Mouse (Mus musculus) monocyte, adult 2 months (primary cell): ENCODE results near the gene Hist1h3h.
"Not testable (repeated sequence)": the region's sequence is repeated elsewhere in the genome, so short reads cannot be mapped to it uniquely, and the experiment has no call there.

Experiments used
- DNase-seq, 2 experiments: peaks; one replicate each; pipeline ENCODE4 v3.0.0; 2022; ENCODE audit warnings: low spot score in 2 of 2, low read depth in 1 of 2

Hist1h3h gene

DNA sequence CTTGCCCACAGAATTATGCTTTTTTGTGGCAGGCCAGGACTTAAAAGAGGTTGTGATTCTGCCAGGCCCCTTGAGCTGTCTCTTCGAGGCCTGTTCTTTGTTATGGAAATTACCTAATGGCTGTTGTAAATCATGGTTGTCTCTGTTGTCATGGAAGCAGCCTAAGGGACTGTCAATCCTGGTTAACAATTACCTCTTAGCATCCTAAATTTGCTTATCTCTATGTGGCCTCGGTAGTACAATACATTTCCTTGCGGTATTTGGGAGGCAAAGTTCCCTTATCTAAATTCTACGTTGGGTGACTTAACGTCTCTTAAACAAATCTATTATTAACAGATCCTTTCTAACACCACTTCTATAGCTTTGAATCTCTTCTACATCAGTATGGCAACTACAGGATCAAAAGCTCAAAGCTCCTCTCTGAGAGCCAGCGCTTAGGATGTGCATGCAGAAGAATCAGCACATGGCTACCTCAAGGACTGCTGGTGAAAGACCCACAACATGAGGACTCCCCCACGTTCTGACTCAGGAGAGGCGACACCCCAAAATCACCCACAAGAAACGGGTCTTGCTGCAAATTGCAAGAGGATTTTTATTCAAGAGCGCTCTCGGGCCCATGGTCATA lies 10.6 kb downstream of the Hist1h3h start:
- no peak for DNase-seq

DNA sequence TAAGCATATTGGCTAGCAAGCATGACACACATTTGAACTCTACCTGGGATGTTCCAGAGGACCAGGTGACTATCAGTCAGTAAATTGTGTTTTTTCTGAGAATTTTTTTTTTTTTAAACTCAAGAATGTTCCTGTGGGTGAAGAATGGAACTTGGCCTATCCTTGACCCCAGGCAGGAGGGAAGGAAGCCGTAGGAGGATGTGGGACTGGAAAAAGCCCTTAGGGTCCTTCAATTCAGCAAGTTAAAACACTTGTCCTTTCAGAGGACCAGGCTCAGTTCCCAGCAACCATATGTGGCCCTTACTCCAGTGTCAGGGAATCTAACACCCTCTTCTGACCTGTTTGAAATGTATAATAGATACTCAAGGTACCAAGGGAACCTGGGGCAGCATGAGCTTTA lies 12.1 kb downstream of the Hist1h3h start:
- no peak for DNase-seq

DNA sequence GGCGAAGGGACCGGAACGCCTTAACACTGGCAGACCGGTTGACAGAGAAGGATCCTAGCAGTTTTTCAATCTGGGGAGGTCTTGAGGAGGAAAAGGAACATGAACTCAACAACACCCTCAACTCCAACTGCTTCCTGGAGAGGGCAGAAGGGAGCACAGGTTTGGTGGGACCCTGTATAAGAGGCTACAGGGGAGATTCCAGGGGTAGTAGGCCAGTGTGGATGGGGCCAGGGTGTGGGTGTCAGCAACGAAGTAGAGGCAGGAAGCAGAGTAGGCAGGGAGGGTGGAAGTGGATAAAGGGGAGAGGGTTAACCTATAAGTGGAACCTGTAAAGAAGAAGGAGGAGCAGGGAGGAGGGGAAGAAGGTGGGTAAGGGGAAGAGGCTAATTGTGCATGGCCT lies 16.0 kb downstream of the Hist1h3h start:
- DNase-seq: no peak

DNA sequence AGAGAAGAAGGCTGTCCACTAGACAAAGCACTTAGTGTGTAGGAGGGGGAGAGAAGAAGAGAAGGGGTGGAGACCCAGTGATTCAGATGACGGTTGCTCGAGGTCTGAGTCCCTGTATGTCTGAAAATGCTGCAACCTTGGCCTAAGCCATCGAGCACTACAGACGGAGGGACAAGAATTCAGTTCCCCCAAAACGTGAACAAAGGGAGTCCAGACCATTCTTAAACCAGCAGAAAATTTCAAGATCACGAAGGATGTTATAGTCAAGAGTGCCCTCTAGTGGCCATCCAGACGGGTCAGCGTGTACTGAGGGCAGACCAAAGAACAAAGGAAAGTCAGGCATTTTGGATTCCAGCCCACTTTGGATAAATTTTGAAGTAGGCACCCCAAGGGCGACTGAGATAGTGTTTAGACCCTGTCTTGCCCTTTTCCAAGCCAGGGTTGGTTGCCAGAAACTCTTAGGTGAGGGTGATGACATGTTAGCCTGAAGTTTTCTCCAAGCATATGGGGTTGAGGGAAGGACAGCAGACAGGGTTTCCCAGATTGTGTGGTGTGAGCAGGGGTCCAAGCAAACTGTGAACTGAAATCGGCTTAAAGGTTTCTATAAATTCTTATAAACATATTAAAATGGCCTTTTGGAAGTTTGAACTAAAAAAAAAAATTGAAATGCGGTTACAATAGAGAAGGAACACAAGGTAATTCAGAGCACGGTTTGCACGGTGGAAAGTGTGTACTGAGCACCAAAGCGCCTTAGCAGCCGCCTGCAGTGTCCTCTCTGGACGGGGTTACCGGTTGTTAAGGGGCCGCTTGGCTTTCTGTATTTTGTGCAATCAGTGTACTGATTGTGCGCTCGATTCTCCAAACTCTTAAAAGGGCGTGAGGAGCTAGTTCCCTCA lies 16.8 kb downstream of the Hist1h3h start:
- peak in 1 of 2 experiments; percentile 67 for DNase-seq

DNA sequence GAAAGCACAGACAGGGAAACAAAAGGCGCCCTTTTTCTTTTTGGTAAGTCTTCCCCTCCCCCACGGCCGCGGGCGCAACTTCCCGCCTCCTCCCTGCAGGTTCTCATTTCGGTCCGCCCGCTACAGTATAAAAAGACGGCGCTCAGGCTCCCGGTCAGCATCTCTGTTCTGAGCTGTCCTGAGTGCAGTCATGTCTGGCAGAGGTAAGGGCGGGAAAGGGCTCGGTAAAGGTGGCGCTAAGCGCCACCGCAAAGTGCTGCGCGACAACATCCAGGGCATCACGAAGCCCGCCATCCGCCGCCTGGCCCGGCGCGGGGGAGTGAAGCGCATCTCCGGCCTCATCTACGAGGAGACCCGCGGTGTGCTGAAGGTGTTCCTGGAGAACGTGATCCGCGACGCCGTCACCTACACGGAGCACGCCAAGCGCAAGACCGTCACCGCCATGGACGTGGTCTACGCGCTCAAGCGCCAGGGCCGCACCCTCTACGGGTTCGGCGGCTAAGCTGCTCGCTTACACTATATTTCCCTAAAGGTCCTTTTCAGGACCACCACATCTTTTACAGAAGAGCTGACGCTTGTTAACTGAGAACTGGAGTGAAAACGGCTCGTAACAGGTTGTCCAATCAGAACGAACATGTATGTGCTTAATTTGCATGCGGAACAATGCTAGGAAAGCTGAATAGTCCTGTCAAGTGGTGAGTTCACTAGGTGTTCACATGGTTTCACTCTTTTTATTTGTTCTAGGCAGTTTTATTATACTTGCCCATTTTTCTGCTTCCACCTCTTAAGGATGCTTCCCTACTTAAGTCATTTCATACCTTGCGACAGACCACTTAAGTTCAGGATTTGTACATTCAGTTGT lies 17.7 kb downstream of the Hist1h3h start, which contains the start of gene Hist1h4j:
TSS of gene Hist1h4j (plus strand) at position 159 of the 862 bp plus-strand sequence.
- peak in 1 of 2 experiments; percentile 45 for DNase-seq

DNA sequence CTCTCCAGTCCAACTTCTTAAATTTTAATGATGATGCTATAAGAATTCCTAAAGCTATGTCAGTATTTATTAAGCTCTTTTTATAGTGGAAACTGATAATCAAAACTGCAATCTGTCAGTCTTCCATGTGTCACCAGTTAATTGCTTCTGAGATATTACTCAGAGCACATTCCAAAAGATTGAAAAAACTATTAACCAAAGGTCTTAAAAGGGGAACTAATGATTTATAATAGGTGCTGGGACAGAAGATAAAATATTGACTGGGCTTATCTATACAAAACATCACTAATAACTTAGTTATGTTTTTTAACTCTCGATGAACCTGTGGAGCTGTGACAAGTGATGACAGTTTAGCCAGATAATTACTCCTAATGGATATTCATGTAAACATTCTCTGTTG lies 27.5 kb downstream of the Hist1h3h start:
- DNase-seq: no peak

DNA sequence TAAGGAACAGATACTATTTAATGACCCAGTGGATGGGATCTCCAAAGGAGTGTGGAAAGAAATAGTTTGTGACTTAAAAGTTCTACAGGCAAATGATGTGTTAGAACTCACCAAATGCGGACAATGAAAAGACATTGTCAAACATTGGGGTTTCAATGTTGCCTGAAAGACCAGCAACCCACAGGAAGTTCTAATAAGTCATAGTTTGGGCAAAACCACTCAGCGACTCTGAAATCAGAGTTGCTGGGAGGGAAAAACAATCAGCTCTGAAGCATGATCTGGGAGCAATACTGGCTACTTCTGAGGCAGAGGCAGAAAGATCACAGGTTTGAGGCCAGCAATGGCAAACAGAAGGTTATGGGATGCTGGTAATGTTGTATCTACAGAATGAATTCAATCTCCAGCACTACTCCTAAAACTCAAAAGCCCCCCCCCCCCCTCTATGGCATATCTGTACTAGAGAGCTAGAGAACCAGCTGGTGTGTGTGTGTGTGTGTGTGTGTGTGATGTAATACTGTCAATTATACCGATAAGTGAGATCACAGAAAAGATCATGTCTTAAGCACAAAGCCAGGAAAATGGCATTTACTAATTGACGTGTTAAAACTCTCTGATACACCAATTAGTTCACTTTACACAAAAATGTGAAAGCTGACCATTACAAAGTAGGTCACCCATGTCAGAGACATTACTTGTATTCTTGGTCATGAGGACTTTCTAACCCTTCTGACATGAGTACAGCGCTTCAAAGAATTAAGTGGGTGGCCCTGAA lies 32.1 kb downstream of the Hist1h3h start:
- DNase-seq: no peak

DNA sequence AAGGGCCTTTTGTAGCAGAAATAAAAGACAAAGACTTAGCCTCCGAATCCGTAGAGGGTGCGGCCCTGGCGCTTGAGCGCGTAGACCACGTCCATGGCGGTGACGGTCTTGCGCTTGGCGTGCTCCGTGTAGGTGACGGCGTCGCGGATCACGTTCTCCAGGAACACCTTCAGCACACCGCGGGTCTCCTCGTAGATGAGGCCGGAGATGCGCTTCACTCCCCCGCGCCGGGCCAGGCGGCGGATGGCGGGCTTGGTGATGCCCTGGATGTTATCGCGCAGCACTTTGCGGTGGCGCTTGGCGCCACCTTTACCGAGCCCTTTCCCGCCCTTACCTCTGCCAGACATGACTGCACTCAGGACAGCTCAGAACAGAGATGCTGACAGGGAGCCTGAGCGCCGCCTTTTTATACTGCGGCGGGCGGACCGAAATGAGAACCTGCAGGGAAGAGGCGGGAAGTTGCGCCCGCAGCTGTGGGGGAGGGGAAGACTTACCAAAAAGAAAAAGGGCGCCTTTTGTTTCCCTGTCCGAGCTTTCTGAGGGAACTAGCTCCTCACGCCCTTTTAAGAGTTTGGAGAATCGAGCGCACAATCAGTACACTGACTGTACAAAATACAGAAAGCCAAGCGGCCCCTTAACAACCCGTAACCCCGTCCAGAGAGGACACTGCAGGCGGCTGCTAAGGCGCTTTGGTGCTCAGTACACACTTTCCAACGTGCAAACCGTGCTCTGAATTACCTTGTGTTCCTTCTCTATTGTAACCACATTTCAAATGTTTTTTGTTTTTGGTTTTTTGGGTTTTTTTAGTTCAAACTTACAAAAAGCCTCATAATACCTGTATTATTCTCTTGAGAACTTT lies 32.9 kb downstream of the Hist1h3h start, which contains the start of gene Hist1h4k:
TSS of gene Hist1h4k (minus strand) at position 347 of the 859 bp plus-strand sequence.
- DNase-seq: peak; percentile 69 to 77

DNA sequence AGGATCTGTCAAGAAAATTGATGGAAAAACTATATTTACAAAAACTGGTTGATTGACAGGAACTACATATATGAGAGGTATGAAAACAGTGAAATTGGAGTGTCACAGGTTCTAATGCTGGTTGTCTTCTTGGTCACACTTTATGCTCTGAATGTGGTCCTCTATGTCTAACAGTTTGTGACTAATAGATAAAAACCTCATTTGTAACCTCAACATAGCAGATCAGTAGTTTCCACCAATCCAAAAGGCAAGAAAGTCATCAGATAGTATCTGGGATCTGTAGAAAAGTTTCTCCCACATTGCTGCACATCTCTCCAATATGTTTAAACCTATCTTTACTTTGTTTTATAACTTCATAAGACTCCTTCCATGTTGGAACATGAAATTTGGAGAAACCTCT lies 34.0 kb downstream of the Hist1h3h start:
- DNase-seq: no peak

DNA sequence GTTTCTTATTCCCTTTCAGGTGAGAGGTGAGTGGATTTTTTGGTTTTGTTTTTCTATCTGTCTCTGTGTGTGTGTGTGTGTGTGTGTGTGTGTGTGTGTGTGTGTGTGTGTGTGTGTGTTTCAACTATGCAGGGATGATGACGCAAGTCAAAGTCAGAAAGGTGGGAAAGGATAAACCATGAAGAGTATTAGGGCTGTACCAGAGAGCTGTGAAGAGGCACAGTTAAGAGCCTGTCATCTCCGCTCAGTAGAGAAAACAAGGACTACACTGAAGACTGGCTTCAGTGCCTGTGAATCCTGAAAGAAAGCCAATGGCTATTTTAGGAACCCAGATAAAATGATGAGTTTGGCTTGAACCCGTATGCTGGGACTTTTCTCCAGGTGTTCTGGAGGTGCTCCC lies 34.4 kb downstream of the Hist1h3h start:
- no peak for DNase-seq

DNA sequence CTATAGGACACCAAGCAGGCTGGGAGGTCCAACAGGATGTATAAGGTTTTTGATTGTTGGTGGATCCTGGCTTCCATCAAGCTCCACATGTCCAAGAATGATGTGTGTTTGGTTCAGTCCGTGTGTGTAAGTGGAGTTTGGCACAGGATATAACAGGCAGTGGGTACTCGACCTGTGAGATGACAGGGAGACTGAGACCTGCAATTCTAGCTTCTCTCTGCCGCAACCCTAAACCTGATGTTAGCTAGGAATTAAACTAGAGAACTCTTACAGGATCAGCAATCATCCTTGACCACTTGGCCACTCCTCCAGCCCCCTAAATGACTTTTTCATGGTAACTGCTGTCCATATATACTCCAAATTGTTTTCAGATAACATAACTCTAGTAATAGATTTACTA lies 34.9 kb downstream of the Hist1h3h start:
- no peak for DNase-seq

DNA sequence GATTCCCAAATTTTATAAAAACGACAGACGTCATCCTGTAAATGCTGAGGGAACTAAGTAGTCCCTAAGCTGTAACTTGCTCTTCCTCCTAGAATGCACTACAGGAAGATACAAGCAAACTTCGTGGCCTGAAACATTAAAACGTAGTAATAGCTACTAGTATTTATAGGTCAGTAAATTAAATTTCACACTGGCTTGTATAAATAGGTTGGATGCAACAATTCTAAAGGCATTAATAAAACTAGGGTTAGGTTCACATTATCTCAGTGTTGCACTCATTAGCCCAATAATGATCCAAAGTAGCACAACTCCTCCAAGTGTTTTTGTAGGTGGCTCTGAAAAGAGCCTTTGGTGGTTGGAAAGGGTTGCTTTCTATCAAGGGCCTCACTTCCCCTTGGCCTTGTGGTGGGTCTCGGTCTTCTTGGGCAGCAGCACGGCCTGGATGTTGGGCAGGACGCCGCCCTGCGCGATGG lies 35.6 kb downstream of the Hist1h3h start:
- DNase-seq: no peak

DNA sequence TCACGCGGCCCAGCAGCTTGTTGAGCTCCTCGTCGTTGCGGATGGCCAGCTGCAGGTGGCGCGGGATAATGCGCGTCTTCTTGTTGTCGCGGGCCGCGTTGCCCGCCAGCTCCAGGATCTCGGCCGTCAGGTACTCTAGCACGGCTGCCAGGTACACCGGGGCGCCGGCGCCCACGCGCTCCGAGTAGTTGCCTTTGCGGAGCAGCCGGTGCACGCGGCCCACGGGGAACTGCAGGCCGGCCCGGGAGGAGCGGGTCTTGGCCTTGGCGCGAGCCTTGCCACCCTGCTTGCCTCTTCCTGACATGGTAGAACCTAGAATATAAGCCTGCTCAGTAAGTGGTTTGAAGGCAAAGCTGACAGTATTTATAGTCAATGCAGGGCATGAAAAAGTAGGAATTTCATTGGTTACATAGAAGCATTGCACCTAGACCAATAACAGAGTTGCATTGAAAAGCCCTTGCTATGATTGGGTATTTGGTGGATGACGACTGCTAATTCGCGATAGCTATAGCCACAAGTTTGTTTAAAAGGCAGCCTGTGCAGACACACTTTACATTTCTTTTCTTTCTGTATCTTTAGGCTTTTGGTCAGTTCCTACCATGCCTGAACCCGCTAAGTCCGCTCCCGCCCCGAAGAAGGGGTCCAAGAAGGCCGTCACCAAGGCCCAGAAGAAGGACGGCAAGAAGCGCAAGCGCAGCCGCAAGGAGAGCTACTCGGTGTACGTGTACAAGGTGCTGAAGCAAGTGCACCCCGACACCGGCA lies 36.2 kb downstream of the Hist1h3h start, which contains the start of the genes Hist1h2ak and Hist1h2bn:
TSS of gene Hist1h2ak (minus strand) at position 304 of the 762 bp plus-strand sequence.
TSS of gene Hist1h2bn (plus strand) at position 600 of the 762 bp plus-strand sequence.
- peak; percentile 33 to 68 for DNase-seq

DNA sequence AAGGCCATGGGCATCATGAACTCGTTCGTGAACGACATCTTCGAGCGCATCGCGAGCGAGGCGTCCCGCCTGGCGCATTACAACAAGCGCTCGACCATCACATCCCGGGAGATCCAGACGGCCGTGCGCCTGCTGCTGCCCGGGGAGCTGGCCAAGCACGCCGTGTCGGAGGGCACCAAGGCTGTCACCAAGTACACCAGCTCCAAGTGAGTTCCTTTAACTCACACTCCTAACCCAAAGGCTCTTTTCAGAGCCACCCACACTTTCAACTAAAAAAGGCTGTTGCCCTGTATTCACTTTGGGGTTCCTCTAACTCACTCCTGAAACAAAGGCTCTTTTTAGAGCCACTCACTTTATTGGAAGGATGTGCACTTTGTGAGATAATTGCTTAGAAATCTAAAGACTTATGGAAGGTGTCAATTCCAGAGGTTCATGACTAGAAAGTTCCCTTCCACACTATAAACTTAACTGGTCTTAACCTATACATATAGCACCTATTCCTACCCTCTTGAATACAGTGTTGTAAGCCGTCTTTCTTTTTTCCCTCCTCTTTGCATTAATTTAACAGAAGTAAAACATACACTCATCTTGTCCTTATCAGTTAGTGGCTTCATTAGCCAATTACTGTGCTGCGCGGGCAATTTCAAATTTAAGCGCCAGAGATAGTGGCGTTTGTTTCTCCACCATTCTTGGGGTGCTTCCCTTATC lies 37.0 kb downstream of the Hist1h3h start:
- not testable (repeated sequence) for DNase-seq

DNA sequence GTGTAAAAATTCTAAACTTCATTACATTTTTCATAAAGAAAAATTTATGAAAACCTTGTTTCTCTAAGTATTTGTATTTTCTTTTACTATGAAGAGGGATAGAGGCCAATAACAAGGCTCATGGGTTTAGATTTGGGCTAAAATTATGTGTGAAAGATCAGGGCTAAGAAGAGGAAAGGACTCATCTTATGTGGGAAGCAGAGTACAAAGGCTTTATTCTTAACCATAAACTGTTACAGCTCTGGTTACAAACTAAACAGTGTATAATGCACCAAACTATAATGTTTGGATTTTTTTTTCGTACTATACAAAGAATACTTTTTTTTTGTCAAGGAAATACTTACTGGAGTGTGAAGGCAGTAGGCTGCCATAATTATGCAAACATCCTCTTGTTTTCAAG lies 38.2 kb downstream of the Hist1h3h start:
- DNase-seq: no peak
